Mouse (Mus musculus) limb, embryonic 12.5 days (tissue): ENCODE measurements around the gene Anapc2. TPM values are rescaled to one million over a fixed set of nuclear protein-coding genes. Genes with fewer than 3 reads are reported as not detected.
A peak's percentile ranks its signal among the peaks of the same experiment; 100 is the strongest.

ENCODE experiments used
- ATAC-seq: fragments of 200-750 bp; cut with Nextera tagmentation; 2 replicates; pipeline ENCODE4 v1.8.0; 2017; ENCODE audit warnings: low read depth, moderate TSS enrichment; ENCODE audit not compliant: insufficient number of reproducible peaks, insufficient read depth, low FRiP score, low TSS enrichment
- H3K27ac ChIP-seq: fragments of 300-500 bp; sonication (generic); 2 replicates; pipeline ENCODE4 v1.5.1; 2016; ENCODE audit warnings: mild to moderate bottlenecking, moderate library complexity
- H3K27me3 ChIP-seq: fragments of 300-500 bp; sonication (generic); 2 replicates; pipeline ENCODE4 v1.6.1; 2016; ENCODE audit warnings: mild to moderate bottlenecking, moderate library complexity
- H3K36me3 ChIP-seq: fragments of 300-500 bp; sonication (generic); 2 replicates; pipeline ENCODE4 v1.6.1; 2016; ENCODE audit warnings: mild to moderate bottlenecking, moderate library complexity
- H3K4me1 ChIP-seq: fragments of 300-500 bp; sonication (generic); replicated peaks from 2 replicates; pipeline ENCODE4 v1.6.1; 2016
- H3K4me2 ChIP-seq: fragments of 300-500 bp; sonication (generic); 2 replicates; pipeline ENCODE4 v1.6.1; 2016; ENCODE audit warnings: mild to moderate bottlenecking, moderate library complexity
- H3K4me3 ChIP-seq: fragments of 300-500 bp; sonication (generic); replicated peaks from 2 replicates; pipeline ENCODE4 v1.5.1; 2016; ENCODE audit warnings: mild to moderate bottlenecking
- H3K9ac ChIP-seq: fragments of 300-500 bp; sonication (generic); replicated peaks from 2 replicates; pipeline ENCODE4 v1.6.1; 2016; ENCODE audit warnings: mild to moderate bottlenecking, moderate library complexity
- H3K9me3 ChIP-seq: fragments of 300-500 bp; sonication (generic); 2 replicates; pipeline ENCODE4 v1.6.1; 2016; ENCODE audit warnings: mild to moderate bottlenecking, moderate library complexity
- WGBS: fragments of 180-500 bp; shearing (Covaris S2); methylation state at CpG from one replicate; pipeline ENCODE4 v1.1.7; 2016; 5-methylcytosine and 5-hydroxymethylcytosine counted together
- polyA plus RNA-seq: library from polyadenylated mRNA; unstranded; fragments of >200 nt; fragmentation: Nextera tagmentation; extraction: Ambion mirVana; gene quantifications from 2 replicates; pipeline ENCODE4 v1.2.1, GENCODE M21; 2016

The Anapc2 gene
- 141 and 151 TPM in 2 replicates for polyA plus RNA-seq

- Histone ChIP-seq H3K4me1 (peaks cover 28% of the 10 kb centered on the region), H3K9me3 (no peaks in the 10 kb centered on the region), H3K27ac (peak within 1 kb of the TSS; percentile 54), H3K4me2 (peak within 1 kb of the TSS; percentile 96), H3K9ac (peak within 1 kb of the TSS; percentile 84), H3K27me3 (no peaks in the 10 kb centered on the region), H3K36me3 (peaks cover 71% of the 10 kb centered on the region), H3K4me3 (peak within 1 kb of the TSS; percentile 68)
- ATAC-seq: peak; percentile 94
- under 1% methylated on average over 55 of the region's 55 CpGs for WGBS
These were observed at the start of gene Anapc2, which contains the start of gene Ssna1 for GRCm38 (mm10) chr2:25271827-25272511. Gene Anapc2, plus strand, starts transcription at chr2:25272478. Gene Ssna1, minus strand, starts transcription at chr2:25272438.

- WGBS: 1% methylated on average over 53 of the region's 53 CpGs
- peak; percentile 9; the same call in 1 of the 2 replicates for ATAC-seq
These were observed 48.4 kb upstream of the Anapc2 start for GRCm38 (mm10) chr2:25223681-25224491.

GRCm38 (mm10) chr2:25224492-25224765 is 47.8 kb upstream of the Anapc2 start, which contains the start of gene Tubb4b:
Gene Tubb4b, minus strand, starts transcription at chr2:25224702.
- 0% methylated on average over 17 of the region's 17 CpGs for WGBS
- Histone ChIP-seq H3K27ac (peak within 1 kb of the TSS; percentile 96), H3K9me3 (no peaks in the 10 kb centered on the region), H3K4me3 (peak within 1 kb of the TSS; percentile 87), H3K36me3 (peaks cover 21% of the 10 kb centered on the region), H3K4me2 (peak within 1 kb of the TSS; percentile 92), H3K4me1 (peaks cover 15% of the 10 kb centered on the region), H3K27me3 (0 out of 2 replicates have a peak, but pooled peaks cover 2% of the 10 kb centered on the region), H3K9ac (peak within 1 kb of the TSS; percentile 80)
- ATAC-seq: no peak

More at GRCm38 (mm10) chr2:25223681-25224491, 48.4 kb upstream of the Anapc2 start:
- Histone ChIP-seq H3K4me1 (peaks cover 15% of the 10 kb centered on the region), H3K27me3 (no peaks in the 10 kb centered on the region), H3K4me2 (peak overlapping the region; percentile 92), H3K9me3 (no peaks in the 10 kb centered on the region), H3K36me3 (peaks cover 21% of the 10 kb centered on the region), H3K4me3 (peak overlapping the region; percentile 87), H3K9ac (peak overlapping the region; percentile 80), H3K27ac (peak overlapping the region; percentile 93)

- ATAC-seq: peak; percentile 98
- peaks cover 21% of the 10 kb centered on the region for H3K36me3 ChIP-seq
These were observed 47.2 kb upstream of the Anapc2 start for GRCm38 (mm10) chr2:25224766-25225752.

GRCm38 (mm10) chr2:25225811-25226379 is 46.4 kb upstream of the Anapc2 start:
- Histone ChIP-seq H3K4me3 (peak overlapping the region; percentile 87), H3K9me3 (no peaks in the 10 kb centered on the region), H3K27ac (peak overlapping the region; percentile 96), H3K9ac (no peak overlapping the region), H3K36me3 (peaks cover 21% of the 10 kb centered on the region), H3K4me2 (peak overlapping the region; percentile 58), H3K4me1 (peaks cover 15% of the 10 kb centered on the region), H3K27me3 (peaks cover 11% of the 10 kb centered on the region)
- ATAC-seq: no peak
- 76% methylated on average over 8 of the region's 8 CpGs for WGBS

More at GRCm38 (mm10) chr2:25224766-25225752, 47.2 kb upstream of the Anapc2 start:
- peak overlapping the region; percentile 64 for H3K9ac ChIP-seq
- peak overlapping the region; percentile 87 for H3K4me3 ChIP-seq
- 0 out of 2 replicates have a peak, but pooled peaks cover 7% of the 10 kb centered on the region for H3K27me3 ChIP-seq
- 2% methylated on average over 41 of the region's 41 CpGs for WGBS
- no peaks in the 10 kb centered on the region for H3K9me3 ChIP-seq
- H3K27ac ChIP-seq: peak overlapping the region; percentile 96
- H3K4me1 ChIP-seq: peaks cover 15% of the 10 kb centered on the region
- H3K4me2 ChIP-seq: peak overlapping the region; percentile 58

DNA sequence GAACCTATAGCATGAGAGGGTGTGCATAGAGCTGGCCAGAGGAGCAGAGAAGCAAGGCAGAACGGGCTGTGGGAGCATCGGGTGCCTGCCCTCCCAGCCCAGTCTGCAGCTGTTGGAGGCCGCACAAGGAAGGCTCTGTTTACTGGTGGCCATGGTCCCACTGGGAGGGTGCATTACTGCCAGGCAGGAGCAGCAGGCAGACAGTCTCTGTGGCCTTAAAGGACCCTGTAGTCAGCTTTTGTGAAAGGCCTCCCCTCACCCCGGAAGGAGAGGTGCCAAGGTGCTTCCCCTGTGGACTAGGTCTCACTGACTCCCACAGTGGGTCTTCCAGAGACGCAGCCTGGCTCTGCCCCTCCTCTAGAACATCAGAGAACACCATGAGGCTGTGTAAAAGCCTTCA is 45.4 kb upstream of the Anapc2 start:
- WGBS: 80% methylated on average over 5 of the region's 5 CpGs
- Histone ChIP-seq H3K4me1 (peaks cover 15% of the 10 kb centered on the region), H3K27ac (no peak overlapping the region), H3K36me3 (peaks cover 14% of the 10 kb centered on the region), H3K27me3 (peaks cover 21% of the 10 kb centered on the region), H3K4me2 (no peak overlapping the region), H3K4me3 (no peak overlapping the region), H3K9me3 (no peaks in the 10 kb centered on the region), H3K9ac (no peak overlapping the region)
- ATAC-seq: no peak

DNA sequence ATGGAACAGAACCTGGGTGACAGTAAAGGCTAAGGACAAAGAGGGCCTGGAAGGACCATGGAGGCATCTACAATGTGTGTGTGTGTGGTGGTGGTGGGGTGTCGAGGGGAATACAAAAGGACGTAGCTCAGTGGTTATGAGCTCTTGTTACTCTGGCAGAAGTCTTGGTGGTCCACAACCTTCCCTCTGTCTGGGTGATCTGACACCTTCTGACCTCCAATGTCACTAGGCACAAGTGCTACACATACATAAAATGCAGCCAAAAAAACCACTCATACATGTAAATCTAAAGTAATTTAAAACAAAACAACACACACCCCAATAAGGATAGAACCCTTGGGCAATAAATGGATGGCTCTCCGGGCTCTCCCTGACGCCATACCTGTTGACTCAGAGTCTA is 44.9 kb upstream of the Anapc2 start:
- H3K4me2 ChIP-seq: no peak overlapping the region
- ATAC-seq: no peak
- H3K27ac ChIP-seq: no peak overlapping the region
- whole genome bisulfite sequencing: 88% methylated on average over 4 of the region's 4 CpGs
- H3K27me3 ChIP-seq: peaks cover 26% of the 10 kb centered on the region
- peaks cover 10% of the 10 kb centered on the region; the same call in 1 of the 2 replicates for H3K36me3 ChIP-seq
- H3K4me3 ChIP-seq: no peak overlapping the region
- no peak overlapping the region for H3K9ac ChIP-seq
- peaks cover 15% of the 10 kb centered on the region for H3K4me1 ChIP-seq
- no peaks in the 10 kb centered on the region for H3K9me3 ChIP-seq

GRCm38 (mm10) chr2:25228431-25228889 is 43.8 kb upstream of the Anapc2 start:
- no peaks in the 10 kb centered on the region for H3K9me3 ChIP-seq
- peaks cover 10% of the 10 kb centered on the region for H3K4me1 ChIP-seq
- WGBS: 1% methylated on average over 7 of the region's 7 CpGs
- peak overlapping the region; percentile 20; the same call in 1 of the 2 replicates for H3K4me3 ChIP-seq
- H3K36me3 ChIP-seq: peaks cover 2% of the 10 kb centered on the region; the same call in 1 of the 2 replicates
- peak overlapping the region; percentile 44 for H3K4me2 ChIP-seq
- no peak for ATAC-seq
- peaks cover 36% of the 10 kb centered on the region for H3K27me3 ChIP-seq
- no peak overlapping the region; the same call in 1 of the 2 replicates for H3K27ac ChIP-seq
- H3K9ac ChIP-seq: no peak overlapping the region

- H3K27me3 ChIP-seq: peaks cover 42% of the 10 kb centered on the region
- WGBS: 68% methylated on average over 6 of the region's 6 CpGs
- no peak overlapping the region for H3K27ac ChIP-seq
- H3K9ac ChIP-seq: no peak overlapping the region
- ATAC-seq: no peak
- H3K4me2 ChIP-seq: peak overlapping the region; percentile 44
- H3K4me3 ChIP-seq: no peak overlapping the region
- 0 out of 2 replicates have a peak, but pooled peaks cover 5% of the 10 kb centered on the region for H3K4me1 ChIP-seq
- H3K9me3 ChIP-seq: no peaks in the 10 kb centered on the region
- H3K36me3 ChIP-seq: no peaks in the 10 kb centered on the region
These were observed 43.2 kb upstream of the Anapc2 start for GRCm38 (mm10) chr2:25228995-25229530.

DNA sequence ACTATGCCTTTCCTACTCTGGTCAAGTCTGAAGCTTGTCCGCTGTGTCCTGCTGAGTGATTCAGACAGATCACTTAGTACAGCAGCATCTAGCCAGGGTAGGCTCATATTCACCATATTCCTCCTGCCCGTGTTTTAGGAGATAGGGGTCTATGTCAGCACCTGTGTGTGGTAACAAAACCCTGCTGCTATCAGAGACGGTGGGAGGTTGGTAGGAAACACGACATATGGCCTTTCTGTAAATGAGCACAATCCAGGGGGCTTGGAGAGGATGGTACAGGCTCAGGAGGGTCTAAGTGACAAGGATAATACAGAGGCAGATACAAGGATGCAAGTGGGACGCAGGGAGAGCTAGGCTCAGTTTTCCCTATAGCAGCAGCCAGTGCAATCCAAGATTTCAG is 42.7 kb upstream of the Anapc2 start:
- no peaks in the 10 kb centered on the region for H3K9me3 ChIP-seq
- no peak overlapping the region for H3K4me2 ChIP-seq
- no peak overlapping the region for H3K9ac ChIP-seq
- H3K4me1 ChIP-seq: 0 out of 2 replicates have a peak, but pooled peaks cover 5% of the 10 kb centered on the region
- no peaks in the 10 kb centered on the region for H3K36me3 ChIP-seq
- no peak overlapping the region for H3K4me3 ChIP-seq
- no peak for ATAC-seq
- 84% methylated on average over 5 of the region's 5 CpGs for WGBS
- peaks cover 47% of the 10 kb centered on the region for H3K27me3 ChIP-seq
- no peak overlapping the region for H3K27ac ChIP-seq
